ENCODE assay signal across 18 mouse cellular contexts in genomic region chr11:94454756-94455155, GRCm38 (mm10). TPM values are rescaled to one million over a fixed set of nuclear protein-coding genes. Genes with fewer than 3 reads are reported as not detected.
A peak's percentile ranks its signal among the peaks of the same experiment; 100 is the strongest.
DNase-seq lines count a peak whose midpoint lies in the region; ATAC-seq and TF ChIP-seq lines count a peak whose summit lies in the region.
"Had no signal": no experiment of that assay in that cellular context is flagged by ENCODE, and none has a peak within 500 bp of the region (broad histone marks: within the 10 kb centered on the region; RNA-seq: fewer than 3 reads in every experiment).

No protein-coding gene starts in this region.

- WGBS in heart, embryonic 13.5 days: 74% methylated on average over 5 of the region's 5 CpGs
- 57% methylated on average over 5 of the region's 5 CpGs for WGBS in liver, embryonic 14.5 days (ENCODE audit: insufficient replicate concordance)
- 69% methylated on average over 5 of the region's 5 CpGs for WGBS in embryonic facial prominence, embryonic 14.5 days

- no peak for ATAC-seq in heart, embryonic 13.5 days (ENCODE audit: extremely low read depth, insufficient number of reproducible peaks, low FRiP score, low TSS enrichment)
- no peak for ATAC-seq in liver, embryonic 14.5 days (ENCODE audit: insufficient read depth)
- ATAC-seq in embryonic facial prominence, embryonic 14.5 days (ENCODE audit: low read depth): no peak
- ATAC-seq: activated CD4-positive, CD25-positive, alpha-beta regulatory T cell, adult 4 months; CD4-positive, CD25-positive, alpha-beta regulatory T cell, adult 4 months had no signal

- no peak overlapping the region for H3K27ac ChIP-seq in heart, embryonic 13.5 days (replicated peaks)
- H3K27ac ChIP-seq in liver, embryonic 14.5 days: no peak overlapping the region
- no peak overlapping the region for H3K27ac ChIP-seq in embryonic facial prominence, embryonic 14.5 days (replicated peaks; ENCODE audit: low read depth, low read length)

- peaks cover 50% of the 10 kb centered on the region for H3K4me1 ChIP-seq in heart, embryonic 13.5 days
- H3K4me1 ChIP-seq in liver, embryonic 14.5 days (replicated peaks; ENCODE audit: control insufficient read depth in 2 of 2, insufficient read depth in 2 of 2, low read length in 1 of 2): peaks cover 12 to 27% of the 10 kb centered on the region in 2 experiments
- no peaks in the 10 kb centered on the region for H3K4me1 ChIP-seq in embryonic facial prominence, embryonic 14.5 days (ENCODE audit: control insufficient read depth, insufficient read depth, low read length)

- H3K9me3 ChIP-seq in heart, embryonic 13.5 days: no peaks in the 10 kb centered on the region
- no peaks in the 10 kb centered on the region for H3K9me3 ChIP-seq in liver, embryonic 14.5 days (ENCODE audit: control insufficient read depth, low read length)
- H3K9me3 ChIP-seq in embryonic facial prominence, embryonic 14.5 days (ENCODE audit: control insufficient read depth, low read length): no peaks in the 10 kb centered on the region

- DNase-seq in heart, postnatal 10 days: no peak
- no peak for DNase-seq in liver, embryonic 14.5 days (ENCODE audit: low read depth in 3 of 3, low spot score in 3 of 3)
- no peak for DNase-seq in liver
- no peak for DNase-seq in embryonic facial prominence, embryonic 14.5 days (ENCODE audit: low spot score)
- DNase-seq in layer of hippocampus, adult 9-11 months: peak; percentile 75
- DNase-seq in spleen, adult 12 weeks (ENCODE audit: low spot score): no peak
- no peak for DNase-seq in gastrocnemius, postnatal 36 days
- DNase-seq: adrenal gland, postnatal 36 days; kidney, adult 2 months; kidney, postnatal 4 days had no signal

- H3K4me3 ChIP-seq in heart, embryonic 13.5 days: no peak overlapping the region
- peak overlapping the region in 1 of 2 experiments; percentile 43; a peak in 2 of 4 replicates for H3K4me3 ChIP-seq in liver, embryonic 14.5 days (ENCODE audit: insufficient read depth in 1 of 2, low read depth in 2 of 2, low read length in 2 of 2)
- no peak overlapping the region for H3K4me3 ChIP-seq in embryonic facial prominence, embryonic 14.5 days (ENCODE audit: low read depth, low read length)

- no peak for TF ChIP-seq CTCF in liver, embryonic 14.5 days (IDR thresholded peaks at IDR 0.05; ENCODE audit: low read depth)

- H3K9ac ChIP-seq in heart, embryonic 13.5 days: no peak overlapping the region
- H3K9ac ChIP-seq in liver, embryonic 14.5 days (replicated peaks): no peak overlapping the region
- peak overlapping the region; percentile 2; the same call in 1 of the 2 replicates for H3K9ac ChIP-seq in embryonic facial prominence, embryonic 14.5 days (ENCODE audit: low read depth, low read length)

- TF ChIP-seq EP300 in liver, embryonic 14.5 days (IDR thresholded peaks at IDR 0.05; ENCODE audit: low read depth): no peak

- H3K36me3 ChIP-seq in heart, embryonic 13.5 days: peaks cover 4% of the 10 kb centered on the region; the same call in 1 of the 2 replicates
- H3K36me3 ChIP-seq in liver, embryonic 14.5 days (replicated peaks; ENCODE audit: control insufficient read depth, insufficient read depth, low read depth): no peaks in the 10 kb centered on the region
- peaks cover 83% of the 10 kb centered on the region for H3K36me3 ChIP-seq in embryonic facial prominence, embryonic 14.5 days (ENCODE audit: control insufficient read depth, insufficient read depth, low read length)

- H3K27me3 ChIP-seq in heart, embryonic 13.5 days (replicated peaks): peaks cover 37% of the 10 kb centered on the region
- H3K27me3 ChIP-seq in liver, embryonic 14.5 days (ENCODE audit: control insufficient read depth, insufficient read depth, low read length): no peaks in the 10 kb centered on the region
- no peaks in the 10 kb centered on the region for H3K27me3 ChIP-seq in embryonic facial prominence, embryonic 14.5 days (replicated peaks; ENCODE audit: control insufficient read depth, insufficient read depth, low read length)

- intact Hi-C loops in heart, postnatal 10 days (cut with DNase I): no loop called here
- intact Hi-C loops in gastrocnemius, postnatal 36 days (cut with DNase I): no loop called here

- peak overlapping the region; percentile 27; the same call in 1 of the 2 replicates for H3K4me2 ChIP-seq in heart, embryonic 13.5 days
- H3K4me2 ChIP-seq in liver, embryonic 14.5 days (ENCODE audit: low read depth): peak overlapping the region; percentile 52
- H3K4me2 ChIP-seq in embryonic facial prominence, embryonic 14.5 days (ENCODE audit: low read depth, low read length): no peak overlapping the region

RNA-seq across cellular contexts. Expression of gene Cacna1g, which starts 19.2 kb away (rescaled TPM):
- 3.4 and 5.8 TPM in 2 replicates for polyA plus RNA-seq in heart, embryonic 13.5 days (2015; fragmentation: Nextera tagmentation; extraction: Ambion mirVana)
- total RNA-seq in heart, postnatal 10 days (2021): 10 to 100 TPM; 33.4 to 41.3 TPM
- 6.1 and 7.3 TPM in 2 replicates for polyA plus RNA-seq in liver, embryonic 14.5 days (2012; rRNA removed)
- polyA plus RNA-seq in liver, embryonic 14.5 days (2014; fragmentation: Nextera tagmentation; extraction: Ambion mirVana): 0.89 and 3.1 TPM in 2 replicates
- 30.0 and 30.5 TPM in 2 replicates for polyA plus RNA-seq in embryonic facial prominence, embryonic 14.5 days (2014; fragmentation: Nextera tagmentation; extraction: Ambion mirVana)
- 1 to 10 TPM; 2.0 to 3.0 TPM for total RNA-seq in gastrocnemius, postnatal 36 days (2021)
- total RNA-seq: hematopoietic stem cell, adult 5-6 weeks had no signal
- polyA plus RNA-seq: activated CD4-positive, CD25-positive, alpha-beta regulatory T cell, adult 4 months; CD4-positive, CD25-positive, alpha-beta regulatory T cell, adult 4 months had no signal

RNA-seq across cellular contexts. Expression of gene Spata20, which starts 31.2 kb away (rescaled TPM):
- polyA plus RNA-seq in heart, embryonic 13.5 days (2015; fragmentation: Nextera tagmentation; extraction: Ambion mirVana): 0.45 and 0.47 TPM in 2 replicates
- total RNA-seq in heart, postnatal 10 days (2021): 1 to 10 TPM in 1 of 2 experiments, under 1 TPM in 1; 0.31 to 1.2 TPM
- not detected in 2 replicates for polyA plus RNA-seq in liver, embryonic 14.5 days (2012; rRNA removed)
- polyA plus RNA-seq in liver, embryonic 14.5 days (2014; fragmentation: Nextera tagmentation; extraction: Ambion mirVana): not detected in 2 replicates
- polyA plus RNA-seq in embryonic facial prominence, embryonic 14.5 days (2014; fragmentation: Nextera tagmentation; extraction: Ambion mirVana): 0.31 and 0.51 TPM in 2 replicates
- not detected for total RNA-seq in gastrocnemius, postnatal 36 days (2021)
- total RNA-seq: adrenal gland, postnatal 36 days; gastrocnemius, adult 8-10 months; hematopoietic stem cell, adult 5-6 weeks; megakaryocyte, adult 5-6 weeks had no signal
- polyA plus RNA-seq: activated CD4-positive, CD25-positive, alpha-beta regulatory T cell, adult 4 months; CD4-positive, CD25-positive, alpha-beta regulatory T cell, adult 4 months; heart, embryonic 11.5 days; limb, embryonic 11.5 days had no signal

RNA-seq across cellular contexts. Expression of gene Epn3, which starts 45.0 kb away (rescaled TPM):
- polyA plus RNA-seq in heart, embryonic 13.5 days (2015; fragmentation: Nextera tagmentation; extraction: Ambion mirVana): 11.8 and 12.5 TPM in 2 replicates
- 10 to 100 TPM; 26.5 to 26.7 TPM for total RNA-seq in heart, postnatal 10 days (2021)
- 0.02 and 0.04 TPM in 2 replicates for polyA plus RNA-seq in liver, embryonic 14.5 days (2012; rRNA removed)
- polyA plus RNA-seq in liver, embryonic 14.5 days (2014; fragmentation: Nextera tagmentation; extraction: Ambion mirVana): not detected in 2 replicates
- 4.3 and 6.6 TPM in 2 replicates for polyA plus RNA-seq in embryonic facial prominence, embryonic 14.5 days (2014; fragmentation: Nextera tagmentation; extraction: Ambion mirVana)
- total RNA-seq in gastrocnemius, postnatal 36 days (2021): under 1 TPM; 0.12 to 0.31 TPM
- total RNA-seq: megakaryocyte, adult 5-6 weeks had no signal
- polyA plus RNA-seq: activated CD4-positive, CD25-positive, alpha-beta regulatory T cell, adult 4 months; CD4-positive, CD25-positive, alpha-beta regulatory T cell, adult 4 months had no signal
